Mouse (Mus musculus): ENCODE results near the gene Tbce. TPM values are rescaled to one million over a fixed set of nuclear protein-coding genes. Genes with fewer than 3 reads are reported as not detected.
"Not testable (repeated sequence)": the region's sequence is repeated elsewhere in the genome, so short reads cannot be mapped to it uniquely, and the experiment has no call there.

Gene Tbce
- polyA plus RNA-seq, 1 experiment, result 13.9 TPM

DNA sequence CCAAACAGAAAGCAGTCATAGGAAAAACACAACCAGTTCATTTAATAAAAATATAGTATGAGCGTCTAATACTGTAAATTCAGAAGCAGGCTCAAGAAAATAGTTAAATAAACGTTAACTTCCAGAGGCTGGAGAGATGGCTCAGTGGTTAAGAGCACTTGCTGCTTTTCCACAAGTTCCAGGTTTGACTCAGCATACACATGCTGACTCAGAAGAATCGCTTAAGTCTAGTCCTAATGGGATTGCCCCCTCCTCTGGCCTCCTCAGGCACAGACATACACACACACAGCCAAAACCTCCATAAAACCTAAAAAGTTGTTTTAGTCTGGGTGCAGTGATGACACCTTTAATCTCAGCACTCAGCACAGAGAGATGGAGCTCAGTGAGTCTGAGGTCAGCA, 17.4 kb upstream of the Tbce start:
- 88% methylated on average over 3 of the region's 3 CpGs for WGBS
- H3K4me1 ChIP-seq (ENCODE audit: control insufficient read depth, insufficient read depth, insufficient read length), result no peaks in the 10 kb centered on the region; the same call in 1 of the 2 replicates
- no peak for TF ChIP-seq POLR2A (IDR thresholded peaks at IDR 0.05; ENCODE audit: low read depth, low read length)
- no peak overlapping the region for H3K27ac ChIP-seq (ENCODE audit: insufficient read depth, low read length)
- H3K4me3 ChIP-seq (ENCODE audit: extremely low read depth, insufficient read depth, insufficient read length), result no peak overlapping the region
- DNase-seq (ENCODE audit: low read depth in 1 of 2, low spot score in 2 of 2), result no peak
- peaks cover 32% of the 10 kb centered on the region for H3K36me3 ChIP-seq (ENCODE audit: control insufficient read depth, insufficient read depth, low read length)
- H3K27me3 ChIP-seq (ENCODE audit: control insufficient read depth, insufficient read depth, low read length), result no peaks in the 10 kb centered on the region

DNA sequence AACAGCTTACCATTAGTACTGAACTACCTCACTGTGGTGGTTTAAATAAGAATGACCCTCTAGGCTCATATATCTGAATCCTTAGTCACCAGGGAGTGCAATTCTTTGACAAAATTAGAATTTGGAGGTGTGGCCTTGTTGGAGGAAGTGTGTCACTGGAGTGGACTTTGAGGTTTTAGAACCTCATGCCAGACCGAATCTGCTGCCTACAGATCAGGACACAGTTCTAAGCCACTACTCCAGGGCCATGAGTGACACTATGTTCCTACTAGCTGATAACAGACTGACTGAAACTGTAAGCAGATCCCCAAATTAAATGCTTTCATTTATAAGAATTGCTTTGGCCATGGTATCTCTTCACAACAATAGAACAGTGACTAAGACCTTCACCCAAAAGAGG, 10.4 kb upstream of the Tbce start:
- H3K27ac ChIP-seq (ENCODE audit: insufficient read depth, low read length), result no peak overlapping the region
- no peak for TF ChIP-seq POLR2A (IDR thresholded peaks at IDR 0.05; ENCODE audit: low read depth, low read length)
- TF ChIP-seq CTCF (IDR thresholded peaks at IDR 0.05; ENCODE audit: extremely low read depth, insufficient read depth, insufficient read length, insufficient replicate concordance), result no peak
- whole genome bisulfite sequencing, result 56% methylated on average over 1 of the region's 1 CpGs
- H3K27me3 ChIP-seq (ENCODE audit: control insufficient read depth, insufficient read depth, low read length), result no peaks in the 10 kb centered on the region
- DNase-seq (ENCODE audit: low read depth in 1 of 2, low spot score in 2 of 2), result no peak
- peaks cover 29% of the 10 kb centered on the region for H3K36me3 ChIP-seq (ENCODE audit: control insufficient read depth, insufficient read depth, low read length)
- H3K4me3 ChIP-seq (ENCODE audit: extremely low read depth, insufficient read depth, insufficient read length), result no peak overlapping the region
- H3K4me1 ChIP-seq (ENCODE audit: control insufficient read depth, insufficient read depth, insufficient read length), result no peaks in the 10 kb centered on the region

DNA sequence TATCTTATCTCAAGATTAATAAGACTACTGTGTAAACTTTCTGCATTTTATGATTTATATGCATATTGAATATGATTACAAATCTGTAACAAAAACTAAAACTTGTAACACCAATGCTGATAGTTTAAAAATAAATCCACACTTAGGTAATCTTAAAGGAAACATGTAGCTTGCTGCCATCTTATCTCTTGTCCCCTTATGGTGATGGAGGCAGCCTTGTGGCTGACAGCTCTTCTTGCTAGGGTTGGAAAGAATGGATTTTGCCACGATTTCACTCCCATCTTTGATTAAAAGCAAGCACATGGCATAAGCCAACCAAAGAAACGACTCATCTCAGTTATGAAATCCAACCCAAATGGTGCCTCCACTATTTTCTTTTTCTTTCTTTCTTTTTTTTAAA, 5.1 kb upstream of the Tbce start:
- Histone ChIP-seq H3K36me3 (ENCODE audit: control insufficient read depth, insufficient read depth, low read length) (peaks cover 5% of the 10 kb centered on the region), H3K4me1 (ENCODE audit: control insufficient read depth, insufficient read depth, insufficient read length) (peaks cover 2% of the 10 kb centered on the region; the same call in 1 of the 2 replicates), H3K4me3 (ENCODE audit: extremely low read depth, insufficient read depth, insufficient read length) (no peak overlapping the region), H3K27ac (ENCODE audit: insufficient read depth, low read length) (no peak overlapping the region), H3K27me3 (ENCODE audit: control insufficient read depth, insufficient read depth, low read length) (no peaks in the 10 kb centered on the region)
- DNase-seq (ENCODE audit: low read depth in 1 of 2, low spot score in 2 of 2), result no peak
- WGBS, result 69% methylated on average over 2 of the region's 2 CpGs
- no peak for TF ChIP-seq POLR2A (IDR thresholded peaks at IDR 0.05; ENCODE audit: low read depth, low read length)

DNA sequence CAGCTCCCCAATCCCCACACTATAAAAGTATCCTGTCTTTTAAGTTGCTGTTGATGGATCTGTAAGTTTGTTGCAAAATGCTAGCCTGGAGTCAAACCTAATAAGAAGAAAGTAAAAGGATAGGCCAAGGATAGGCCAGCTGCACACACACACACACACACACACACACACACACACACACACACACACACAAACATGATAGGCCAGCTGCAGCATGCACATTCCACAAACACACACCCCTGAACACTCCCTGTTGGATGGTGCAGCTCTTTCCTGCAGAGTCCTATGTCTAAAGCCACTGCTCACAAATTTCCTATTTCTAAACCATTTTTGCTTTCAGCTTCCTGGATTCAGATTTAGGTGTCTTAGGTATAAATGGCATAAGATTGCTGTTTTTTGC, 4.4 kb upstream of the Tbce start:
- no peaks in the 10 kb centered on the region; the same call in 1 of the 2 replicates for H3K36me3 ChIP-seq (ENCODE audit: control insufficient read depth, insufficient read depth, low read length)
- peaks cover 2% of the 10 kb centered on the region; the same call in 1 of the 2 replicates for H3K4me1 ChIP-seq (ENCODE audit: control insufficient read depth, insufficient read depth, insufficient read length)
- H3K27ac ChIP-seq (ENCODE audit: insufficient read depth, low read length), result no peak overlapping the region
- DNase-seq (ENCODE audit: low read depth in 1 of 2, low spot score in 2 of 2), result no peak
- H3K27me3 ChIP-seq (ENCODE audit: control insufficient read depth, insufficient read depth, low read length), result no peaks in the 10 kb centered on the region
- TF ChIP-seq CTCF (IDR thresholded peaks at IDR 0.05; ENCODE audit: extremely low read depth, insufficient read depth, insufficient read length, insufficient replicate concordance) (no peak), POLR2A (IDR thresholded peaks at IDR 0.05; ENCODE audit: low read depth, low read length) (no peak)
- no peak overlapping the region for H3K4me3 ChIP-seq (ENCODE audit: extremely low read depth, insufficient read depth, insufficient read length)

DNA sequence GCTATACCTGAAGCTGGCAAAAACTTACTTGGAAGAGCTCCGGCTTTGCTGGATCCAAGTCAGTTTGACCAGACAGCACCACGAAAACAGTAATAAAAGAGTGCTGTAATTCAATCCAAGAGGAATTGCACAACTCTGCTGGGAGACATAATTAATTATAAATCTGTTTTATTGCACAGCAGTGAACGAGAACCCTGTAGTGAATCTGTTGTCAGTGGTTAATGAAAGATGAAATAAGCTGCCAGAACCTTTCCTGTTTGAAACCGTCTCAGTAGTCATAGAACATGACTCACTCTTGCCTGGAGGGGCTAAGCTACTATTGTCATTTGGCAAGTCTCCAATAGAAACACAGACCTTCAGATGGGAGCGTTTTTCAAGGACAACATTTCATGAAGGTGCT, 748 bp upstream of the Tbce start:
- Histone ChIP-seq H3K36me3 (ENCODE audit: control insufficient read depth, insufficient read depth, low read length) (no peaks in the 10 kb centered on the region), H3K4me3 (ENCODE audit: extremely low read depth, insufficient read depth, insufficient read length) (no peak overlapping the region), H3K27ac (ENCODE audit: insufficient read depth, low read length) (no peak overlapping the region; the same call in 1 of the 2 replicates), H3K4me1 (ENCODE audit: control insufficient read depth, insufficient read depth, insufficient read length) (peaks cover 2% of the 10 kb centered on the region; the same call in 1 of the 2 replicates), H3K27me3 (ENCODE audit: control insufficient read depth, insufficient read depth, low read length) (no peaks in the 10 kb centered on the region)
- DNase-seq (ENCODE audit: low read depth in 1 of 2, low spot score in 2 of 2), result no peak
- TF ChIP-seq POLR2A (IDR thresholded peaks at IDR 0.05; ENCODE audit: low read depth, low read length) (no peak), CTCF (IDR thresholded peaks at IDR 0.05; ENCODE audit: extremely low read depth, insufficient read depth, insufficient read length, insufficient replicate concordance) (no peak)
- WGBS, result 37% methylated on average over 5 of the region's 5 CpGs

DNA sequence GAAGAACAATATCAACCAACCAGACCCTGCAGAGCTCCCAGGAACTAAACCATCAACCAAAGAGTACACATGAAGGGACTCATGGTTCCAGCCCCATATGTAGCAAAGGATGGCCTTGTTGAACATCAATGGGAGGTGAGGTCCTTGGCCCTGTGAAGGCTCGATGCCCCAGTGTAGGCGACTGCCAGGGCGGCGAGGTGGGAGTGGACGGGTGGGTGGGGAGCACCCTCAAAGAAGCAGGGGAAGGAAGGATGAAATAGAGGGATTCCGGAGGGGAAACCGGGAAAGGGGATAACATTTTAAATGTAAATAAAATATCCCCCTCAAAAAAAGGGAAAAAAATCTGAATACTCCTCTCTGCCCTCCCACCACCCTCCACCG, 537 bp downstream of the Tbce start:
- no peak for DNase-seq (ENCODE audit: low read depth in 1 of 2, low spot score in 2 of 2)
- Histone ChIP-seq H3K27ac (ENCODE audit: insufficient read depth, low read length) (0 out of 2 replicates have a peak overlapping the region, but pooled peaks have one; percentile 93), H3K27me3 (ENCODE audit: control insufficient read depth, insufficient read depth, low read length) (no peaks in the 10 kb centered on the region), H3K4me3 (ENCODE audit: extremely low read depth, insufficient read depth, insufficient read length) (peak overlapping the region; percentile 91), H3K36me3 (ENCODE audit: control insufficient read depth, insufficient read depth, low read length) (no peaks in the 10 kb centered on the region), H3K4me1 (ENCODE audit: control insufficient read depth, insufficient read depth, insufficient read length) (peaks cover 2% of the 10 kb centered on the region; the same call in 1 of the 2 replicates)
- no peak for TF ChIP-seq CTCF (IDR thresholded peaks at IDR 0.05; ENCODE audit: extremely low read depth, insufficient read depth, insufficient read length, insufficient replicate concordance)
- 3% methylated on average over 8 of the region's 8 CpGs for WGBS

DNA sequence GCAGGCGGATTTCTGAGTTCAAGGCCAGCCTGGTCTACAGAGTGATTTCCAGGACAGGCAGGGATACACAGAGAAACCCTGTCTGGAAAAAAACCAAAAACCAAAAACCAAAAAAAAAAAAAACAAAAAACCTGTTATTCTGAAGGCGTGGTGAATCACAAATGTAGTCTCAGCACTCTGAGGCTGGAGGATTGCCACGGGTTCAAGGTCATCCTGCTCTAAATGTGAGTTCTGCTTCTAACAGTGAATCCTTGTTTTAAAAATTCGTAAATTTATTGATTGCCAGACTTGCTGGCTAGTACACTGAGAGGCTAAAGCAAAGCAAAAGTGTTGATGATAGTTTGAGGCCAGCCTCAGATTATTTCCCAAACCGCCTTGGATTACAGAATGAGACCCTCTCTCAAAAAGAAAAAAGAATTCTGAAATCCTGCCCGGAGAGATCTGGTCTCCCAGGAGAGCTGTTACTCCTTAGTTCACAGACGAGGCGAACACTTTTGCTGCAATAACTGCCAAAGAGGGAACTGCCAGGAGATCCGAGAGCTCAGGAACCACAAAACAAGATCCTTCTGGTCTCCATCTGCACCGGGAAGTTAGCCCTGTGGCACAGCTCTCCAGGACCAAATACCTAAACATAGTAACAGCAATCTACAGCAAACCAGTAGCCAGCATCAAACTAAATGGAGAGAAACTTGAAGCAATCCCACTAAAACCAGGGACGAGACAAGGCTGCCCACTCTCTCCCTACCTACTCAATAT, 3.4 kb downstream of the Tbce start:
- Histone ChIP-seq H3K27me3 (ENCODE audit: control insufficient read depth, insufficient read depth, low read length) (no peaks in the 10 kb centered on the region), H3K36me3 (ENCODE audit: control insufficient read depth, insufficient read depth, low read length) (0 out of 2 replicates have a peak, but pooled peaks cover 2% of the 10 kb centered on the region), H3K4me1 (ENCODE audit: control insufficient read depth, insufficient read depth, insufficient read length) (peaks cover 2% of the 10 kb centered on the region; the same call in 1 of the 2 replicates), H3K4me3 (ENCODE audit: extremely low read depth, insufficient read depth, insufficient read length) (no peak overlapping the region), H3K27ac (ENCODE audit: insufficient read depth, low read length) (no peak overlapping the region)
- no peak for DNase-seq (ENCODE audit: low read depth in 1 of 2, low spot score in 2 of 2)
- 89% methylated on average over 11 of the region's 11 CpGs for WGBS
- TF ChIP-seq CTCF (IDR thresholded peaks at IDR 0.05; ENCODE audit: extremely low read depth, insufficient read depth, insufficient read length, insufficient replicate concordance) (no peak), POLR2A (IDR thresholded peaks at IDR 0.05; ENCODE audit: low read depth, low read length) (no peak)

DNA sequence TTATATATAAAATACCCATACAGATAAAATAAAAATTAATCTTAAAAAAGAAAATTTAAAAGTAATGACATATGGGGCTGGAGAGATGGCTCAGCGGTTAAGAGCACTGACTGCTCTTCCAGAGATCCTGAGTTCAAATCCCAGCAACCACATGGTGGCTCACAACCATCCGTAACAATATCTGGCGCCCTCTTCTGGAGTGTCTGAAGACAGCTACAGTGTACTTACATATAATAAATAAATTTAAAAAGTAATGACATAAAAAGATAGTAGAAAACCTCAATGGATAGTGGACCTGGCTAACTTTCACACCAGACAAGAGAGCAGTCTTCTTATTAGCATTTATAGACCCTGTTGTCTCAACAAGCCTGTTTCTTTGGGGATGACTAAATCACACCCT, 4.1 kb downstream of the Tbce start:
- H3K4me3 ChIP-seq (ENCODE audit: extremely low read depth, insufficient read depth, insufficient read length); H3K27me3 ChIP-seq (ENCODE audit: control insufficient read depth, insufficient read depth, low read length); H3K4me1 ChIP-seq (ENCODE audit: control insufficient read depth, insufficient read depth, insufficient read length); H3K36me3 ChIP-seq (ENCODE audit: control insufficient read depth, insufficient read depth, low read length); DNase-seq (ENCODE audit: low read depth in 1 of 2, low spot score in 2 of 2); H3K27ac ChIP-seq (ENCODE audit: insufficient read depth, low read length): not testable (repeated sequence)
- 89% methylated on average over 3 of the region's 3 CpGs for WGBS

All from spleen, adult 2 months (tissue).